Mouse (Mus musculus) 3134 (cell line): ENCODE measurements around the gene Prkg2.

Experiments used
- DNase-seq: peaks from one replicate; pipeline ENCODE4 v3.0.0-alpha.2; 2011; ENCODE audit warnings: low spot score; ENCODE audit not compliant: insufficient read length; ENCODE audit errors: extremely low read depth

Gene Prkg2

GRCm38 (mm10) chr5:99036596-99037441, at the start of gene Prkg2:
Gene Prkg2 (minus strand): TSS chr5:99037351.
- DNase-seq, result peak; percentile 5

DNA sequence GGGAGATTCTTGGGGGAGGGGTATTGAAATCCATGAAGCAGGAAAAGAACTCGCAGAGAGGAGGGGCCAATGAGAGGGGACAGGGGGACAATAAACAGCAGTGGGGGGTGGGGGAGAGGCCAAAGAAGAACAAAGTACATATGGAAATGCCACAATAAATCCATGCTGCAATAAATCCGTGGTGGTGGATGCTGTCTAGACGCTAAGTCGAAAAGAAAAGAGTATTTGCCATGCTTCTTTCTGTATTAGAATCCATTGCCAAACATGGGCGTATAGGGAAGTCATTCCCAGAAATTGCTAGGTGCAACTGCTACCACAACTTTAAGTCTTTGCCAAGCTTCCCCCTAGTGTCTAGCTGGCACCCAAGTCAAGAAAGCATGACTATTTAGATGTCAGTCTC, 46.8 kb upstream of the Prkg2 start:
- no peak for DNase-seq

DNA sequence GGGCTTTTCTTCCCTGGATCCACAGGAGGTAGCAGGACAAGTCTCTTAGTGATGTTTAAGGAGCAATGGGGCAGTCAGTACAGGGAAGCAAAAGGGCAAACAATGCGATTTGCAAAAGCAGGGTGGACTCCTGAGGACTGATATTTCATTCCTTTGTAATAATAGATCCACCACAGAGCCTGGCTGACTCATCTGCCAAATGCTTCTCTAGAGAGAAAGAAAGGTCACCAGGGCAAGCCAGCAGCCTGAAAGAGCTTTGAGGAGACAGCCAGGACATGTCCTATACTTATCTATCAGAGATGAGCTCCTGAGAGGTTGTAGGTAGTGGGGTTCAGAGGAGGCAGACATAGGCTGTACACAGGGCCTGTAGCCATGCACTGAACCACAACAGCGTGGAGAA, 41.2 kb upstream of the Prkg2 start:
- no peak for DNase-seq

- no peak for DNase-seq
These were observed 31.2 kb upstream of the Prkg2 start for GRCm38 (mm10) chr5:99068391-99068790.

DNA sequence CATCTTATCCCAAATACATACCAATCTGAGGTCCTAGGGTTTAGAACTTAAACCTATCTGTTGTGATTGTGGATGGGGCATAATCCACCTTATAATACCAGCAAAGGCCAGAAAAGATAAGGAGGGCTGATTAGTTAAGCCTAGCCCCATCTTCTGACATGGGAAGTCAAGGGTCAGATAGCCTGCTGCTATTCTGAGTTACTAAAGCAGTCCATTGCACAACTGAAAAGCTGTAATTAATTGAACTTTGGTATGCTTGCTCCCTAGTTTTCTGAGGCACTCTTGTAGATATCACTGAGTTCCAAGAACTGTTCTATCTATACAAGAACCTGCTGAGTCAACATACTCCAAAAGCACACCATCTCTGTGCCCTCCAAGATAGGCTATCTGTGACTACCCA, 25.4 kb upstream of the Prkg2 start:
- no peak for DNase-seq

DNA sequence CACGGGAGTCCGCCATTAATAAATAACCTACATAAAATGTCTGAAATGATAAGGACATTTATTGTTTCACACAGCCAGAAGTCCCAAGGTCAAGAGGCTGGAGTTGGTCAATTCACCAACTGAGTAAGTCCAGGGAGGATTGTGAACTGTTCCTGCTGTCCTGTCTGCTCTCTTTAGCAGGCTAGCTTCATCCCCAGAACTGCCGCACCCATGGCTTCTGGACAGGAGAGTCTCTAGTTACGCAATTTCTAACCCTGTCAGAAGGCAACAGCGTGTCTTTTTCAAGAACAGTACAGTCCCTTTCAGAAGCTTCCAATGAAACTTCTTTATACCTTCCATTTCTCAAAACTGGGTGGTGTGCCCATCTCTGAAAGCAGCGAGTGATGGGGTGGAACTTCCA, 1.9 kb upstream of the Prkg2 start:
- DNase-seq, result no peak

DNA sequence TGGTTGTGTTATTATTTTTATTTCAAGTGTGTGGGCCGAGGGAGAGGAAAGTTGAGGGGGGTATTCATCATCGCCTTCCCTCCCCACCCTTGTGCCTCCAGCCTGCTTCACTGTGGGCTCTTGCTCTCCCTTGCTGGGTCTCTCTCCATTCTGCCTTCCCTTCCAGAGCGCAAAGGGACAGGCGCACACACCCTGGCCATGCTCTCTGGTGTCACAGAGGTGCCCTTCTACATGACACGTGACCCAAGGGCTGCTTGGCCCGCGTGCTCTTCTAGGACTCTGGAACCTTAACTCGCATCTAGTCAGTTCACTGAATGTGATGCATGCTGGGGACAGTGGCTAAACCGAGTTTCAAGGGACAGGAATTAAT, 276 bp upstream of the Prkg2 start:
- DNase-seq, result no peak

DNA sequence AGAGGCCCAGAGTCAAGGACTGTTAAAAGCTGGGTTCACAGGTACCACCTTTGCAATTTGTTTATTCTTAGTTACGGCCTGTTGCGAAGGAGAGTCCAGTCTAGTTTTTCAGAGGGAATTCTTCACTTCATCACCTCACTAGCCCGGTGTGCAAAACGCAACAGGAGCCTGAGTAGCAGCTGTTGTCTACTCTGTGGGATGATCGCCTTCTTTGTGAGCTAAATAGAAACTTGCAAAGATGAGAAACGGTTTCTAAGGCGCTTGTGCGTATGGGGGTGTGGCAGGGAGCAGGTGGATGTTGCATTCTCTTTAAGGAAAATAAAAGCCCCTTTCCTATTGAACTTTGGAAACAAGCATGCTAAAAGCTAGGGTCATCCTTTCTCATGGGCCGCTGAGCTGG, 1.2 kb downstream of the Prkg2 start:
- DNase-seq, result no peak

- DNase-seq, result no peak
These were observed 5.5 kb downstream of the Prkg2 start for GRCm38 (mm10) chr5:99031551-99032149.

- no peak for DNase-seq
These were observed 10.8 kb downstream of the Prkg2 start for GRCm38 (mm10) chr5:99026343-99026742.

GRCm38 (mm10) chr5:99019709-99020108, 17.4 kb downstream of the Prkg2 start:
- no peak for DNase-seq

DNA sequence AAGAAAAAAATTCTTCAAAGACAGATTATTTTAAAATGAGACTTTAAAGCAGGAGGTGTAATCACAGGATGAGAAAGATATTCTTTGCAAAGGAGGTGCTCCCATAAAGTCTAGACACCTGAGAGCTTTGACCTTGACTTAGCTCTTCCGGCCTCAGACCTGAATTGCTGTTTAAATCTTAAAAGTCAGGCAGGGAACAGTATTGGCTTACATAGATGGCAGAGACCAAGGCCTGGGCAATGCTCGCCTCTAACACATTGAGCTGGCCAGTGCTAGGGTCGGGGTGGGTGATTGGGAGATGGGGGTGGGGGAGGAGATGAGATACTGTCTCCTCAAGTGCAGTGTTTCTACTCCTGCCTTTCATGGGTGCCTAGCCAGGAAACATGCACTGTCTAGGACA, 22.0 kb downstream of the Prkg2 start:
- DNase-seq, result no peak

DNA sequence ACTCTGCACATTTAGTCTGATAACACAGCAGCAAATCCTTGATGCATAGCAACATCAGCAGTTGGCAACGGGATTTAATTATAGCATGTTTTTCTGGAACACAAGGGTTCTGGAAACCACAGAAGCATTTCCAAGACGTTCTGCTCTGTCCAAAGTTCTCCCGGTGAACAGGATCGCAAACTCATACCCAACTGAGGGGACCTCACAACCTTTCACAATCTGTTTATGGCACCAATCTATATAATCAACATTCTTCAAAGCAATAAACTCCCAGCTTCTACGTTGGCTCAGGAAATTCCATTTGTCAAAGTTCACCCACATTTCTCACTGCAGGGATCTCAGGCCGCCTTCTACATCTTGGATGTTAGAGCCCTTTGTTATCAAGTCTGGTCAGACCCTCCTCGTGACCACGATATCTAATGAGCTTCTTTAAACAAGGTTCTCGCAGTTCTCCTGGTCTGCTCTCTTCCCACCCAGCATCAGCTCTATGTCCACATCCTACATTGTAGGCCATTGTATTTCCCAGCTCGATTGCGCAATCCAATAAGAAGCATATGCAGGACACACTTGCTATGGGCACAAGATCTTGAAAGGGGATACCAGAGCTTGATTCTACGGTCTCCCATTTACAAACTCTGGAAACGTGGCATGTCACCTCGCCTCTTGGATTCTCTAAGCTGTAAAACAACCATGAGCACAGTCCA, 26.6 kb downstream of the Prkg2 start:
- no peak for DNase-seq

- DNase-seq, result no peak
These were observed 39.0 kb downstream of the Prkg2 start for GRCm38 (mm10) chr5:98998104-98998503.

DNA sequence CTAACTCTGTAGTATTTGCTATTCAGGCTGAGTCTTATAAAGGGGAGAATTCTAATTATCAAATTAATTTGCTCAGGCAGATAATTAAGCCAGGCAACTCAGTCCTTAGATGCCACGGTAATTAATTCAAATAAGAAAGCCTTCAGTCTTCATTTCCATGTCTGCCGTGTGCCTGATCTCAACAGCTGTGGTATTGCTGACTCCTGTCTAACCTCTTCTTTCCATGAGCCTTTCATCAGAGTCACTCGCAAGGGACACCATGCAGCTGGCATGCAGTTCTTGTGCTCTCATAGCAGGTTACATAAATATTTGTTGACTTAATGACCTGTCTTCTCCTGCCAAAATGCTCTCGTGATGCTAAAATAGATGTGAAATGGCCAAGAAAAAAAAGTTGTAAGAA, 41.4 kb downstream of the Prkg2 start:
- no peak for DNase-seq

DNA sequence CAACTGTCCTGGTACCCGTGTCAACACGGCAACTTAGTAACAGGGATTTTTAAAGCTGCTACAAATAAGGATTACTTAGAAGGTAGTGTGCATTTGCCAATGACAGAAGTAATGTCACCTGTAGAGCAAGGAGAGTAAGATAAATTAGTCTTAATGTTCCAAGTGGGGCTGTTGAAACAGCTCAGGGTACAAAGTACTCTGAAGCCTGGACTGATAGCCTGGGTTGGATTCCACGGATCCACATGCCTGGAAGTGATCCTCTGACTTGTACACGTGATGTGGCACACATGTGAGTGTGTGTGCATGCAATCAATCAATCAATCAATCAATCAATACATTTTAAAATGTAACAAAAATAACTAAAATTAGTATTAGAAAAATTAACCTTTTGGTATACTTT, 45.6 kb downstream of the Prkg2 start:
- DNase-seq, result no peak

- no peak for DNase-seq
These were observed 49.5 kb downstream of the Prkg2 start for GRCm38 (mm10) chr5:98987634-98988033.

GRCm38 (mm10) chr5:98987116-98987515, 50.0 kb downstream of the Prkg2 start:
- no peak for DNase-seq

GRCm38 (mm10) chr5:98986459-98986858, 50.7 kb downstream of the Prkg2 start:
- no peak for DNase-seq

DNA sequence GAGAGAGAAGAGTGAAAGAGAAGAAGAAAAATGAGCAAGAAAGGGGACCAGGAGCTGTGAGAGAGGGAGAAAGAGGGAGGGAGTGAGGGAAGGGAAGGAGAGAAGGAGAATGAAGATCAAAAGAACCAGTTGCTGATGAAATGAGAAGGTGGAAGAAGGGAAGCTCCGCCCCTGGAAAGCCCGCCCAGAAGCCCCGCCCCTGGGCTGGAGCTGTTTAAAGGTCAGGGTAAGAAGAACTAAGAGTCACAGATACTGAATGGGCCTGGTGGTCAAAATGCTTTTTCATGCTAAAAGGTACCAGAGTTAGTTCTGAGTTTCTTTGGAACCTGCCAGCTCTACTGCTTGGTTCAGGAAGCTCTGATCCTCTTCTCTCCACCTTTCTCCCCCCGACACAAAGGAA, 51.1 kb downstream of the Prkg2 start:
- DNase-seq, result peak; percentile 8

DNA sequence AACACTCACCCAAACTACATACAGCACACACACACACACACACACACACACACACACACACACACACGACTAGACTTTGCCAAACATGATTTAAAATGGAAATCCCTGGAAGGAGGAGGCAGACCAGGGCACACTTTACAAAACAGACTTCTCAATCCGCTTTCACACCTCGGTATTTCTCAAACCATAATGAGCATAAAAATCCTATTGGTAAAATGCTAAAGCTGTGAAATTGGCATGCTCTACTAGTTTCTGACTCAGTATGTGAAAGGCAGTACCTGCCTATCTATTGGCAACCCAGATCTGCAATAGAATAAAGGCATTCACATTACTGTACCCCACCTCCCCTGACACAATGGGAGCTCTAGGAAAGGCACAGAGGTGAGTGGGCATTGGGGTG, 52.1 kb downstream of the Prkg2 start:
- no peak for DNase-seq

- no peak for DNase-seq
These were observed 55.8 kb downstream of the Prkg2 start for GRCm38 (mm10) chr5:98981304-98981703.
